Mouse (Mus musculus): Measurements from ENCODE around the gene Slc45a2.

DNA sequence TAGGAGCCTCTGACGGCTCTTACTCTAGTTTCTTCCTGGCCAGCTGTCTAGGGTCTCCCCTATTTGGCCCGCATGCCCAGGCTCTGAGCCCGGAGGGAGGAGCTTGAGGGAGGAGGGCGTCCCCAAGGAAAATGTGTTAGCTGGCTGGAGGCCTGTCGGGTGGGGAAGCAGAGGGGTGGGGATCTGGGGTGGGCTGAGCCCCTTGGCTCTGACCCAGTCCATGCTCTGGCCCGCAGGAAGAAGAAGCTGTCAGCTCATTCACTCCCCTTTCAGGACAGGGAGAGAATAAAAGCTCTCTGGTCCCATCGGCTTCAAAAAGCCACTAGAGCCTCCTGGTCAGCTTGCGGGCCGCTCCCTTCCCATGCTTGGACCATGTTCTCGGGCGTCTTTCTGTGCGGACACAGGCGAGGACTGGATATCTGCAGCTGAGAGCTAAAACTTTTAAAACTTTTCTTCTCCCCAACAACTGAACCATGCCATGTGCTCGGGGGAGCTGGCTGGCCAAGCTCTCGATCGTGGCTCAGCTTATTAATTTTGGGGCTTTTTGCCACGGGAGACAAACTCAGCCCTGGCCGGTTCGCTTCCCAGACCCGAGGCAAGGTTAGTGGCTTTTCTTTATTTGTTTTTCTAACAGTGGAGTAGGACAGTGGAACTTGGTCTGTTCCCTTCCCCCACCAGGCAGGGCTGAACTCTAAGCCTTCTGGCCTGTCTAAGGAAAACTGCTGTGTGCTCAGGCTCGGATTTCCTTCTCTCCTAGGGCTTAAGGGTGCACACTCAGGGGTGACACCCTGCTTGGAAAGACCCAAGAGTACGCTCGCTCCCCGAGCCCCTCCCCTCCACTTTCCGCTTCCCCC lies 64.3 kb downstream of the Slc45a2 start, which contains the start of gene Adamts12:
- TF ChIP-seq POLR2AphosphoS5 (IDR thresholded peaks at IDR 0.05; ENCODE audit: insufficient replicate concordance, low read depth, low read length) (no peak), CTCF (IDR thresholded peaks at IDR 0.05; ENCODE audit: low read depth, low read length) (no peak)

All from G1E (cell line).